Mouse (Mus musculus): Measurements from ENCODE around the gene Kifc5b.
"Not testable (repeated sequence)": the region's sequence is repeated elsewhere in the genome, so short reads cannot be mapped to it uniquely, and the experiment has no call there.

Kifc5b gene

DNA sequence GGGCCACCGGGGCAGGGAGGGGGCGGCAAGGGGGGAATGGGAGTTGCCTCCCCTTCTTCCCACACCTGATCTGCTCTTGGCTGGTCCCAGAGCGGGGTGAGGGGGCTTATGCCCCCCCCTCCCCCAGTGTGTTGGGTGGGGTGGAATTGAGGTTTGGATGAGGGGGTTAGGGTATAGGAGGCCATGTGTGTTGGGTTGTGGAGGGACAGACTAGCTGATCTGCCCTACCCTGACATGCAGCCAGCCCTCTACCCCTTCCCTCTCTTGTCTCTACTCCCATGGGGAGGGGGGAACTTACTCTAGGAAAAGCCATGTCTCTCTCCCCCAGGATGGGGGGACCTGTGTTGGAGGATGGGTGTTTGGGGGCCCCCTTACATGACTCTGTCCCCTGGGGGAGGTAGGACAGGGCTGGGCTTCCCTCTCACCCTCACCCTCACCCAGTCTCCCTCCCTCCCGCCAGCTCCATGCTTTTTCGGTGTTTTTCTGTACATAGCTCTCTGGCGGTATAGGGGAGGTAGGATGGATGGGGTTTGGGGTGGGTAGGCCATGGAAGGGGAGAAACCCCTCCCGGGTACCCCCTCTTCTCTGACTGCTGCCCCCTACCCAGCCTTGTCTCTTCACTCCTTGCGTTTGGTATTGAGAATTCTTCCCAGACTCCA, 54.5 kb downstream of the Kifc5b start:
- DNase-seq (ENCODE audit: low spot score in 2 of 2), result no peak

DNA sequence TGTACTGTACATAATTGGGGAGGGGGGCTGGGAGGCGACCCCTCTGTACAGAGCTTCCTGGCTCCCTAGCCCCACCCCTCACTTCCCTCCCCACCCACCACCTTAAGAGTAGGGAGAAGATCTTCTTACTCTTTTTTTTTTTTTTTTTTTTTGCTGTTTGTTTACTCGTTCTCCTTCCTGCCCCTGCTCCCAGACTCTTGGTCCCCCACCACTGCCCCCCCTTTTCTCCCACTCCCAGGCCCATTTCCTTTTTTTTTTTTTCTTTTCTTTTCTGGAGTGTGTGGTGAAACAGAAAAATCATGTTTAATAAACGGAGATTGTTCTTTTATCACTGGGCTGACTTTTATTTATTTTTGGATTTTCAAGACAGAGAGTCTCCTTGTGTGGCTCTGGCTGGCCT, 55.2 kb downstream of the Kifc5b start:
- no peak for DNase-seq (ENCODE audit: low spot score in 2 of 2)

DNA sequence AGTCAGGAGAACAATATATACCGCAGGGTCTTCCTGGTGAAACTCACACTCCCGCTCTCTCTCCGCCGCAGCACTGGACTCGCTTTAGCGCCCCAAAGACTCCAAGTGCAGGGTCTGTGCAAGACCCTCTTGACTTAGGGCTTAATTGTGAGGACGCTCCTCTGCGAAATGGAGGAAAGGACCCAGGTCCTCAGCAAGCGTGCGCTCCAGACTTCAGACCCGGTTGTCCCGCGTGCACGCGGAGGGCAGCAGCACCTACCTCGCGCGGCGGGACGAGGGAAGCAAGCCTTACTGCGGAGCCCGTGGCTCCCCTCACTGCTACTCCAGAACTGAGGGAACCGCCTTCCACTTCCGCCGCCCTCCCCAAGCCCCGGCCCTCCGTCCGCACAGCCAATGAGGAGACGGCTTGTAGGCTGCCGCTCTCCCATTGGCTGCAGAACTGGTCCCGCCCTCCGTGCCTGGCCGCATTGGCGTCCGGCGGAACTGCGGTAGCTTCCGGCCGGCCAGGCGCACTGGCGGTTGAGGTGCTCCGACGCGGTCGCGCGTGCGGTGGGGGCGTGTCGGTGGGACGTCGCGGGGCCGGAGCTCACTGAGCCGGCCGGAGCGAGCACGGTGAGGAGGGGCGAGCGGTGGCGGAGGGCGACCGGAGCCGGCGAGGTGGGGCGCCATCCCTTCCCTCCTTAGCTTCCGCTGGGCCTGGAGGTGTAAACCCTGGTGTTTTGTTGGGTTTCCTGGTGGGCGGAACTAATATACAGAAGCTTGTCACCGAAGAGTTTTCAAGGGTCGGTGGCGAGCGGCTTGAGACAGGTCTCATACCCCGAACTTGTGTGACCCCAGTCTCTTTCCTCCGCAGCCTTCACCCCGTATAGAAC, 56.0 kb downstream of the Kifc5b start, which contains the start of gene Zbtb9:
Zbtb9 (plus strand) TSS at position 465 of the 872 bp plus-strand sequence.
- DNase-seq (ENCODE audit: low spot score in 2 of 2), result peak; percentile 93 to 95

DNA sequence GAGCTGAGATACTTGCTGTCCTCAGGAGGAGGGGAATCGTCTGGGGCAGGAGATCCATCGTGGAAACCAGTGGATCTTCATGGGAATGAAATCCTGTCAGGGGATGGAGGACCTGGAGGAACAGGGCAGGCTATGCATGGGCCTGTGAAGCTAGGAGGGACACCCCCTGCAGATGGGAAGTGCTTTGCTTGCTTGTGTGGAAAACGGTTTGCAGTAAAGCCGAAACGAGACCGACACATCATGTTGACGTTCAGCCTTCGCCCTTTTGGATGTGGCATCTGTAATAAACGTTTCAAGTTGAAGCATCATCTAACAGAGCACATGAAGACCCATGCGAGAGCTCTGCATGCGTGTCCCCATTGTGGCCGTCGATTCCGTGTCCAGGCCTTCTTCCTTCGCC, 57.7 kb downstream of the Kifc5b start:
- DNase-seq (ENCODE audit: low spot score in 2 of 2), result no peak

DNA sequence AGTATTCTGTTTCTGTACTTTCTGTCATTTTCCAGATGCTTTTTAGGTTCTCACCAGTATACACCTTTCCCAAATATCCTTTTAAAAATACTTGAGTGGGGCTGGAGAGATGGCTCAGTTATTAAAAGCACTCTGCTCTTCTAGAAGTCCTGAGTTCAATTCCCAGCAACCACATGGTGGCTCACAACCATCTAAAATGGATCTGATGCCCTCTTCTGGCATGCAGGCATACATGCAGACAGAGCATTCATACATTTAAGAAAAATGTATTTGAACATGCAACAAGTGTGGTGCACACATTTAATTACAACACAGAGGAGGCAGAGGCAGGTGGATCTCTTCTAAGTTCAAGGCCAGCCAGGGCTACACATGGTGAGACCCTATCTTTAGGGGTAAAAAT, 58.5 kb downstream of the Kifc5b start:
- no peak for DNase-seq (ENCODE audit: low spot score in 2 of 2)

DNA sequence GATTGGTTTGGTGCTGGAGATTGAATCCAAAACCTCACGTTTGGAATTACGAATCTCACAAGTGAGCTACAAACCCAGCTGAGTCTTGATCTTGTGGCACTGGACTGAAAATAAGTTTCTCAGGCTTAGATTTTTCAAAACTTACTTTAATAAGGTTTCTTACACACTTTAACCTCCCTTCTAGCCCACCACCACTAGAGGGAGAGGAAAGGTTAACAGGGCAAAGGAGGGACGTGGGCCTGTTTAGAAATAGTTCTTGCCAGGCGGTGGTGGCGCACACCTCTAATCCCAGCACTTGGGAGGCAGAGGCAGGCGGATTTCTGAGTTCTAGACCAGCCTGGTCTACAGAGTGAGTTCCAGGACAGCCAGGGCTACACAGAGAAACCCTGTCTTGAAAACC, 60.5 kb downstream of the Kifc5b start:
- not testable (repeated sequence) for DNase-seq (ENCODE audit: low spot score in 2 of 2)

DNA sequence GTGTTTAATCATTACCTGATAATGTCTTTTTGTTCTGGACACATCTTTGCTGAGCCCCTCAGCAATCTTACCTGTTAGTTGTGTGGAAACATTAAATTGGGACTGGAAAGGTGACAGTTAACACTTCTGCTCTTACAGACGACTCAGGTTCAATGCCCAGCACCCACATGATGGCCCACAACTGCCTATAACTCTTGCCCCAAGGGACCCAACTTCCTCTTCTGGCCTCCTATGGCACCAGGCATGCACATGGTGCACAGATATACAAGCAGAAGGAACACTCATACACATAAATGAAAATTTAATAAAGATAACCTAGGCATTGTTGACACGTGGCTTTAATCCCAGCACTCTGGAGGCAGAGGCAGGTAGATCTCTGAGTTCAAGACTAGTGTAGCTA, 62.5 kb downstream of the Kifc5b start:
- no peak for DNase-seq (ENCODE audit: low spot score in 2 of 2)

DNA sequence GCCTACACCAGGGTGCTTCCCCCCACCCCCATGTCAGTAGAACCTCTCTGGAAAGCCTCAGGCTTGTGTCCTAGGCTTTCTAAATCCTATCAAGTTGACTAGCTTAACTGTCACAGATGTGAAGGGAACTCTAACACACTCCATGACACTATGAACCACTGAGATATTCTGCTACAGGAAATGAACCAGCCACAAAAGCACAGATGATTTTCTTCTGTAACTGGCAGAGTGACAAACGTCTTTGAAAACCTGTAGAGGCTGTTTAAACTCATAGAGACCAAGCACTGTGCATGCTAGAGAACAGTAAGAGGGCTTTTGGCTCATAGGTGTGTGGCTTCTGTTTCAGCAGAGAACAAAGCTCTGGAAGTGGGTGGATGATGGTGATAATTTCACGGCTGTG, 64.2 kb downstream of the Kifc5b start:
- DNase-seq (ENCODE audit: low spot score in 2 of 2), result no peak
